Mouse (Mus musculus) heart, postnatal 0 days (tissue): ENCODE results near the gene Dnajb6.

ENCODE experiments used
- CTCF ChIP-seq: IDR thresholded peaks from 2 replicates; pipeline ENCODE4 v1.5.1; 2016; ENCODE audit warnings: antibody characterized with exemption, control low read depth, low read depth
- EP300 ChIP-seq: IDR thresholded peaks from 2 replicates; pipeline ENCODE4 v1.6.1; 2016; ENCODE audit warnings: antibody characterized with exemption, low read depth

DNA sequence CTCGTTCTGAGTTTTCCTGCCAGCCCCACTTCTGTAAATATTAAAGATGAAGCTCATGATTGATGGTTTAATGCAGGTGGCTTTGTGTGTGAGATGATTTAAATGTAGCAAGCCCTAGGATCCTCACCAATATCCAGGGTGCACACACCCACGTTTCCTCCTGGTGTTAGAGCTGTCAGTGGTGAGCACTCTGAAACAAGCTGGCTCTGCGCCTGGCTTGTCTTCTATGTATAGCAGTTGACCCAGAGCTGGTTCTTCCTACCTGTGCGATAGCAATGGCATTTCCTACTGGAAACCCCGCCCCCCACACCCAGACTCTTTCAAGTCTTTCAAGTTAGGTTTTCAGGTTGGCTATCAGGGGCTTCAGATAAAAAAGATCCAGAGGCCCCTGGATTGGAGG, 39.9 kb downstream of the Dnajb6 start:
- TF ChIP-seq CTCF (no peak), EP300 (no peak)
